Mouse (Mus musculus) G1E (cell line): ENCODE measurements around the gene Ptprb.

Experiments
- CTCF ChIP-seq: IDR thresholded peaks from 2 replicates; pipeline ENCODE4 v1.5.1; 2012; ENCODE audit warnings: low read depth, low read length, inconsistent platforms, mixed read lengths
- GATA2 ChIP-seq: IDR thresholded peaks from 2 replicates; pipeline ENCODE4 v1.6.1; 2012; ENCODE audit warnings: low read depth, low read length, inconsistent platforms, borderline replicate concordance
- TAL1 ChIP-seq: conservative IDR thresholded peaks from 2 replicates; pipeline ENCODE4 v1.6.1; 2012; ENCODE audit warnings: low read depth, low read length, inconsistent platforms, mixed read lengths

DNA sequence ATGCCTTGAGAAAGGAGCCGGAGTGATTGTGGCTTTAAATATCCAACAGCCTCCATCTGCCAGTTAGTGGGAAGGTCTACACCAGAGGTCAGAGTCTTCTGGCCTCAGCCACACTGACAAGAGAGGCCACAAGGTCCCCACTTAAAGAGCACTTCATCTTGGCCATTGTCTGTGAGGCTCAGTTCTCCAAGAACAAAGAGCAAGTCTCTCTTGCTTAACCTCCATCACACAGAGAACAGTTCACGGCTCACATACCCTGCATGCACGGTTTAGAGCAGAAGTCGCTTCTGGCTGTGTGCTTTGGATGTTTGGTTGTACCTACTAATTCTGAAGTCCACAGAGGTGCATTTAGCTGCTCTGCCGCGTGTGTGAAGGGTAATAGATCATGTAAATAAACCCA, 113.5 kb downstream of the Ptprb start:
- TF ChIP-seq TAL1: no peak
- TF ChIP-seq CTCF: no peak
- TF ChIP-seq GATA2: no peak
